Mouse (Mus musculus) stomach, postnatal 0 days (tissue): ENCODE data around the gene Wbp2nl.

ENCODE experiments used
- CTCF ChIP-seq: IDR thresholded peaks from 2 replicates; pipeline ENCODE4 v1.5.1; 2016; ENCODE audit warnings: antibody characterized with exemption, low read depth, mild to moderate bottlenecking, moderate library complexity
- EP300 ChIP-seq: optimal IDR thresholded peaks from 2 replicates; pipeline ENCODE3; 2016; ENCODE audit warnings: antibody characterized with exemption

DNA sequence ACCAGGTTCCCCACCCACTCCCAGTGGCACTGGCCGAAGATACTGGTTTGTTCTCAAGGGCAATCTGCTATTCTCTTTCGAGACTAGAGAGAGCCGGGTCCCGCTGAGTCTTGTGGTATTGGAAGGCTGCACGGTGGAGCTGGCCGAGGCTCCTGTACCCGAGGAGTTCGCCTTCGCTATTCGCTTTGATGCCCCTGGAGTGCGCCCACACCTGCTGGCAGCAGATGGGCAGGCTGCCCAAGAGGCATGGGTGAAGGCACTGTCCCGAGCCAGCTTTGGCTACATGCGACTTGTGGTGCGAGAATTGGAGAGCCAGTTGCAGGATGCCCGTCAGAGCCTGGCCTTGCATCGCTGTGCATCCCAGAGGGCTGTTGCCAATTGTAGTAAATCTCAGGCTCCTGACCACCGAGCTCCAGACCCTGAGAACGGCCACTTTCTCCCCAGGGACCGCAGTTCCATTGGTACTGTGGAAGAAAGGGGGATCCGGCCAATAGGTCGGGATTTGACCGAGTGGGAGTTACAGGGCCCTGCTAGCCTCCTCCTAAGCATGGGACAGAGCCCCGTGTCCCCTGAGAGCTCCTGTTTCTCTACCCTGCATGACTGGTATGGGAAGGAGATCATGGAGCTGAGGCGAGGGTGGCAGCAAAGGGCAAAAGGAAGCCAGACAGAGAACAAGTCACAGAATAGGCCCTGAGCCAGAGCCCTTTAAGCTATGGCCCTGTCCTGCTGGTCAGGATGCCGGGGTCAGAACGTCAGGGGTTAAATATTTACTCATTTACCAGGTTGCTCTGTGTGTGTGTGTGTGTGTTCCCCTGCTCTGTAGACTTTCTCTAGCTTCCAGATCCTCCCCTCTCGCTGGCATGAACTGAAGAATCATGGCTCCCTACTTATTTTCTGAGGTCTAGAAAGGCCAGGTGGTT lies 44.9 kb downstream of the Wbp2nl start:
- TF ChIP-seq CTCF (no peak), EP300 (no peak)
